Mouse (Mus musculus) stomach, embryonic 16.5 days (tissue): ENCODE measurements around the gene Ctcfl. TPM values are rescaled to one million over a fixed set of nuclear protein-coding genes. Genes with fewer than 3 reads are reported as not detected.

Experiments
- ATAC-seq: fragments of 200-750 bp; cut with Nextera tagmentation; 2 replicates; pipeline ENCODE4 v1.8.0; 2017; ENCODE audit warnings: moderate number of reproducible peaks, moderate TSS enrichment; ENCODE audit not compliant: insufficient read depth, low FRiP score
- H3K27ac ChIP-seq: fragments of 300-500 bp; sonication (generic); 2 replicates; pipeline ENCODE4 v1.5.1; 2014; ENCODE audit warnings: low read length
- H3K27me3 ChIP-seq: fragments of 300-500 bp; sonication (generic); 2 replicates; pipeline ENCODE4 v1.6.1; 2014; ENCODE audit warnings: low read length, control low read depth, mixed read lengths; ENCODE audit not compliant: control insufficient read depth, insufficient read depth
- H3K36me3 ChIP-seq: fragments of 300-500 bp; sonication (generic); 2 replicates; pipeline ENCODE4 v1.6.1; 2014; ENCODE audit warnings: low read length; ENCODE audit not compliant: control insufficient read depth, insufficient read depth
- H3K4me1 ChIP-seq: fragments of 300-500 bp; sonication (generic); 2 replicates; pipeline ENCODE4 v1.6.1; 2014; ENCODE audit warnings: low read length, control low read depth, mixed read lengths; ENCODE audit not compliant: control insufficient read depth, insufficient read depth
- H3K4me2 ChIP-seq: fragments of 300-500 bp; sonication (generic); 2 replicates; pipeline ENCODE4 v1.6.1; 2014; ENCODE audit warnings: low read depth, low read length, mixed read lengths
- H3K4me3 ChIP-seq: fragments of 300-500 bp; sonication (generic); replicated peaks from 2 replicates; pipeline ENCODE4 v1.5.1; 2014; ENCODE audit warnings: mild to moderate bottlenecking, low read length
- H3K9ac ChIP-seq: fragments of 300-500 bp; sonication (generic); 2 replicates; pipeline ENCODE4 v1.6.1; 2014; ENCODE audit warnings: low read length
- H3K9me3 ChIP-seq: fragments of 300-500 bp; sonication (generic); replicated peaks from 2 replicates; pipeline ENCODE4 v1.6.1; 2016; ENCODE audit warnings: low read length, control low read depth; ENCODE audit not compliant: control insufficient read depth
- WGBS: fragments of 180-500 bp; shearing (Covaris S2); extraction: QIAGEN DNeasy Blood & Tissue Kit; methylation state at CpG from one replicate; pipeline ENCODE4 v1.1.7; 2014; 5-methylcytosine and 5-hydroxymethylcytosine counted together
- polyA plus RNA-seq: library from polyadenylated mRNA; unstranded; fragments of >200 nt; fragmentation: Nextera tagmentation; extraction: Ambion mirVana; gene quantifications from 2 replicates; pipeline ENCODE4 v1.2.1, GENCODE M21; 2015

Ctcfl gene
- polyA plus RNA-seq: 0.17 and 0.43 TPM in 2 replicates

- H3K27ac ChIP-seq: no peak within 1 kb of the TSS
- no peaks in the 10 kb centered on the region for H3K27me3 ChIP-seq
- ATAC-seq: 0 out of 2 replicates have a peak, but pooled peaks have one; percentile 44
- WGBS: 85% methylated on average over 35 of the region's 35 CpGs
- no peaks in the 10 kb centered on the region for H3K36me3 ChIP-seq
- H3K4me1 ChIP-seq: no peaks in the 10 kb centered on the region
- H3K9ac ChIP-seq: no peak within 1 kb of the TSS
- H3K9me3 ChIP-seq: no peaks in the 10 kb centered on the region
- no peak within 1 kb of the TSS for H3K4me3 ChIP-seq
- H3K4me2 ChIP-seq: no peak within 1 kb of the TSS
Measured at GRCm38 (mm10) chr2:173119023-173119944, at the start of gene Ctcfl. Ctcfl (minus strand) TSS chr2:173119525.

- Histone ChIP-seq H3K27ac (no peak overlapping the region), H3K27me3 (no peaks in the 10 kb centered on the region), H3K9ac (no peak overlapping the region), H3K4me3 (no peak overlapping the region), H3K9me3 (no peaks in the 10 kb centered on the region), H3K4me2 (no peak overlapping the region), H3K4me1 (peaks cover 23% of the 10 kb centered on the region), H3K36me3 (no peaks in the 10 kb centered on the region)
- 52% methylated on average over 5 of the region's 5 CpGs for WGBS
- no peak for ATAC-seq
Measured at GRCm38 (mm10) chr2:173168411-173168851, 49.1 kb upstream of the Ctcfl start.

- WGBS: 81% methylated on average over 10 of the region's 10 CpGs
- Histone ChIP-seq H3K9ac (no peak overlapping the region), H3K36me3 (no peaks in the 10 kb centered on the region), H3K27me3 (no peaks in the 10 kb centered on the region; the same call in 1 of the 2 replicates), H3K4me2 (no peak overlapping the region), H3K27ac (no peak overlapping the region), H3K9me3 (no peaks in the 10 kb centered on the region), H3K4me1 (peaks cover 5% of the 10 kb centered on the region; the same call in 1 of the 2 replicates), H3K4me3 (no peak overlapping the region)
- ATAC-seq: no peak
Measured at GRCm38 (mm10) chr2:173165357-173165756, 46.0 kb upstream of the Ctcfl start.

DNA sequence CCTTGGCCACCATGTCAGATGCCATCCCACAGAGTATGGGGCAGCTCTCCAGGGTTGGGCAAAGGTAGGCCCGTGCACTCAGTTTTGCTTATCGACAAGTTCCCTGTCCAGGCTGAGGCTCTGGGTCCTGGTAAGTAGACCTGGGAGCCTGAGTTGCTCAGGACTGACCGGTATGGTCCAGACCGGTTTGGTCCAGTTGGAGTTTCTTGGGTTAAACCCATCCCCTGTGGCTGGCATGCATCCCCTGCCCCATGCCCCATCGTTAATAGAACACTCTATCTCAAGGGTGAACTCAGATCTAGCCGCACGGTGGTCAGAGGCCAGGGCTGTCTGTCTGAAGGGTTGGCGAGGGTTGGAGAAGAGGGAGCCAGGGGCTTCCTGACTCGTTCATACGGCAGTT, 45.6 kb upstream of the Ctcfl start:
- no peak overlapping the region for H3K27ac ChIP-seq
- 90% methylated on average over 10 of the region's 10 CpGs for WGBS
- H3K9ac ChIP-seq: no peak overlapping the region
- no peaks in the 10 kb centered on the region for H3K9me3 ChIP-seq
- no peak for ATAC-seq
- H3K27me3 ChIP-seq: no peaks in the 10 kb centered on the region; the same call in 1 of the 2 replicates
- H3K36me3 ChIP-seq: no peaks in the 10 kb centered on the region
- H3K4me3 ChIP-seq: no peak overlapping the region
- no peak overlapping the region for H3K4me2 ChIP-seq
- H3K4me1 ChIP-seq: peaks cover 5% of the 10 kb centered on the region; the same call in 1 of the 2 replicates

DNA sequence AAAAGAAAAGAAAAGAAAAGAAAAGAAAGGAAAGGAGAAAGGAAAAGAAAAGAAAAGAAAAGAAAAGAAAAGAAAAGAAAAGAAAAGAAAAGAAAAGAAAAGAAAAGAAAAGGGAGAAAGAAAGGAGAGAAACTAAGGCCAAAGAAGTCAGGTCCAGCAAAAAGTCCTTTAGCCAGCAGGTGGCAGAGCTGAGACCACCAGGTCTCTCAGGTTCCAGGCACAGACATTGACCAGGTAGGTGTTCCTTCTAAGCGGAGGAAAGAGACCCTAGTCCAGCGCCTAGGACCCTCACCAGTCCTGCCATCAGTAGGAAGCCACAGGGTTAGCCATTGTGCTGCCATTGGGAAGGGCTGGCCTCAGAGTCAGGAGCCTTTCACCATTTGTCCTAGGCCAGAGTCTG, 45.0 kb upstream of the Ctcfl start:
- Histone ChIP-seq H3K4me1 (peaks cover 7% of the 10 kb centered on the region; the same call in 1 of the 2 replicates), H3K27me3 (no peaks in the 10 kb centered on the region; the same call in 1 of the 2 replicates)

GRCm38 (mm10) chr2:173163380-173163779, 44.1 kb upstream of the Ctcfl start:
- Histone ChIP-seq H3K4me1 (peaks cover 7% of the 10 kb centered on the region; the same call in 1 of the 2 replicates), H3K27me3 (no peaks in the 10 kb centered on the region; the same call in 1 of the 2 replicates), H3K4me3 (no peak overlapping the region), H3K9ac (no peak overlapping the region), H3K4me2 (no peak overlapping the region), H3K36me3 (no peaks in the 10 kb centered on the region), H3K9me3 (no peaks in the 10 kb centered on the region), H3K27ac (no peak overlapping the region)
- WGBS: 77% methylated on average over 8 of the region's 8 CpGs
- ATAC-seq: no peak

More for the DNA sequence above, 45.0 kb upstream of the Ctcfl start:
- Histone ChIP-seq H3K9ac (no peak overlapping the region), H3K4me2 (no peak overlapping the region), H3K4me3 (no peak overlapping the region), H3K9me3 (no peaks in the 10 kb centered on the region), H3K36me3 (no peaks in the 10 kb centered on the region), H3K27ac (no peak overlapping the region)
- 58% methylated on average over 2 of the region's 2 CpGs for WGBS
- ATAC-seq: no peak

GRCm38 (mm10) chr2:173159354-173160311, 40.3 kb upstream of the Ctcfl start:
- no peak overlapping the region for H3K4me3 ChIP-seq
- H3K4me1 ChIP-seq: peaks cover 7% of the 10 kb centered on the region; the same call in 1 of the 2 replicates
- no peaks in the 10 kb centered on the region for H3K36me3 ChIP-seq
- peak overlapping the region; percentile 83 for H3K27ac ChIP-seq
- 32% methylated on average over 24 of the region's 24 CpGs for WGBS
- H3K27me3 ChIP-seq: no peaks in the 10 kb centered on the region; the same call in 1 of the 2 replicates
- H3K9ac ChIP-seq: peak overlapping the region; percentile 49
- peak; percentile 84 for ATAC-seq
- peak overlapping the region; percentile 25; the same call in 1 of the 2 replicates for H3K4me2 ChIP-seq
- no peaks in the 10 kb centered on the region for H3K9me3 ChIP-seq

GRCm38 (mm10) chr2:173158390-173159055, 39.2 kb upstream of the Ctcfl start:
- Histone ChIP-seq H3K9me3 (no peaks in the 10 kb centered on the region), H3K4me1 (peaks cover 7% of the 10 kb centered on the region; the same call in 1 of the 2 replicates), H3K4me3 (no peak overlapping the region), H3K9ac (no peak overlapping the region), H3K36me3 (no peaks in the 10 kb centered on the region), H3K4me2 (no peak overlapping the region), H3K27me3 (no peaks in the 10 kb centered on the region; the same call in 1 of the 2 replicates), H3K27ac (no peak overlapping the region)
- WGBS: 88% methylated on average over 19 of the region's 19 CpGs
- no peak for ATAC-seq
